Mouse (Mus musculus): ENCODE measurements around the gene Ptprf.

DNA sequence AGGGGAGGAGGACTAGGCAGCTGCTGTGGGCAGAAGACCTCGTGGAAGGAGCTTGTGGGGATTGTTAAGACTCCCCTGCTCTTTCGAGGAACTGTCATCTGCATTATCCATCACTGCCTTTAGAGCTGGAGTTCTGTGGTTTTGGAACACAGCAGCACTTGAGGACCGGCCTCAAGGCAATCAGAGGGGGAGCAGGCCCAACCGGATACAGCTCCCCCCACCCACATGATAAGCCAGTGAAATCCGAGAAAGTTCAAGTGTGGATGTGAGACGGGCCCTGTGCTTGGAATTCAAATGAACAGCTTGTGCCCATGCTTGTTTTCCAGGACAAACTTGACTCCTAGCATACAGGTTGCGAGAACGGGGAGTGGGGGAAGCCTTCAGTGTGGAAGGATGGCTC is 24.1 kb upstream of the Ptprf start:
- TF ChIP-seq GATA1 (IDR thresholded peaks at IDR 0.05; ENCODE audit: borderline replicate concordance, low read length) (no peak), CTCF (IDR thresholded peaks at IDR 0.05; ENCODE audit: low read depth, low read length) (no peak), GATA2 (IDR thresholded peaks at IDR 0.05; ENCODE audit: borderline replicate concordance, low read depth, low read length) (no peak)

All from G1E (cell line).